Mouse (Mus musculus): ENCODE measurements at regions not wholly inside any gene's neighbourhood (a gene's known extent, or its start where the extent isn't known, plus 50 kb on each side); places are given as distances from the start of the nearest gene placed in this dataset.

DNA sequence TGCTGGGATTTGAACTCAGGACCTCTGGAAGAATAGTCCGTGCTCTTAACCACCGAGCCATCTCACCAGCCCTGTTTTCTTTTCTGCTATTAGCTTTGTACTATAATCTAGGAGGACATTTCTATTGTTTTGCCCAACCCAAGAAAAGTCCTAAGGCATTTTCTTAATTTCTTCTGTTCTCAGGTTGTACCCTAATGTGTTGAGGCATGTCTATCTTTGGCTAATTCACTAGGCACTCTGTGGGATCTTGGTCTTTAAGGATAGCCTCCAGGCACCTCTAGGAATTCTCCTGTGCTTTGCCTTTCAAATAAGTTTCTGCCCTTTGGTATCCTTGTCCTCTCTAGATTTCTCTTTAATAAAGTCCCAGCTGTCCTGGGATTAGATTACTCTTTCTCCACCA is 214.6 kb upstream of the Sesn3 start:
- TF ChIP-seq CTCF (IDR thresholded peaks at IDR 0.05; ENCODE audit: insufficient read depth, low read depth, low read length) (no peak), POLR2A (IDR thresholded peaks at IDR 0.05; ENCODE audit: insufficient read depth, low read depth, low read length) (no peak)
